Mouse (Mus musculus): ENCODE results near the gene Ppp1r35. TPM values are rescaled to one million over a fixed set of nuclear protein-coding genes. Genes with fewer than 3 reads are reported as not detected.
A peak's percentile ranks its signal among the peaks of the same experiment; 100 is the strongest.
"Not testable (repeated sequence)": the region's sequence is repeated elsewhere in the genome, so short reads cannot be mapped to it uniquely, and the experiment has no call there.

Gene Ppp1r35
- polyA plus RNA-seq, 1 experiment = 47.7 TPM

DNA sequence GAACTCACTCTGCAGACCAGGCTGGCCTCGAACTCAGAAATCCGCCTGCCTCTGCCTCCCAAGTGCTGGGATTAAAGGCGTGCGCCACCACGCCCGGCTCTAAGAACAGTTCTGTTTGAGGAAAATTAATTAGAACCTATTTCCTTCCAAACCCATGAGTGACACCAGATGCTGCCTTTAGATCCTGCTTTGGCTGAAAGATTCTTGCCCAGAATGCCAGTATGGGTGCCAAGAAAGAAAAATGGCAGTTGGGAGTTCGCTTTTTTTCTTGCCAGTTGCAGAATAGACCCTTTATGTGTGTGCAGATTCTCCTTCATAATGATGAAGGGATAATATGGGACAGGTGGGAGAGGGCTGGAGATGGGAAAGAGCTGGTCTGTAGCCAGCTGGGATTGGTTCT lies 34.5 kb upstream of the Ppp1r35 start:
- peak; percentile 80 for DNase-seq (ENCODE audit: low read depth)
- TF ChIP-seq CTCF (IDR thresholded peaks at IDR 0.05; ENCODE audit: borderline replicate concordance, extremely low read depth, insufficient read depth, insufficient read length) (no peak), POLR2A (IDR thresholded peaks at IDR 0.05; ENCODE audit: borderline replicate concordance, extremely low read depth, insufficient read depth, insufficient read length, poor library complexity, severe bottlenecking) (no peak)

DNA sequence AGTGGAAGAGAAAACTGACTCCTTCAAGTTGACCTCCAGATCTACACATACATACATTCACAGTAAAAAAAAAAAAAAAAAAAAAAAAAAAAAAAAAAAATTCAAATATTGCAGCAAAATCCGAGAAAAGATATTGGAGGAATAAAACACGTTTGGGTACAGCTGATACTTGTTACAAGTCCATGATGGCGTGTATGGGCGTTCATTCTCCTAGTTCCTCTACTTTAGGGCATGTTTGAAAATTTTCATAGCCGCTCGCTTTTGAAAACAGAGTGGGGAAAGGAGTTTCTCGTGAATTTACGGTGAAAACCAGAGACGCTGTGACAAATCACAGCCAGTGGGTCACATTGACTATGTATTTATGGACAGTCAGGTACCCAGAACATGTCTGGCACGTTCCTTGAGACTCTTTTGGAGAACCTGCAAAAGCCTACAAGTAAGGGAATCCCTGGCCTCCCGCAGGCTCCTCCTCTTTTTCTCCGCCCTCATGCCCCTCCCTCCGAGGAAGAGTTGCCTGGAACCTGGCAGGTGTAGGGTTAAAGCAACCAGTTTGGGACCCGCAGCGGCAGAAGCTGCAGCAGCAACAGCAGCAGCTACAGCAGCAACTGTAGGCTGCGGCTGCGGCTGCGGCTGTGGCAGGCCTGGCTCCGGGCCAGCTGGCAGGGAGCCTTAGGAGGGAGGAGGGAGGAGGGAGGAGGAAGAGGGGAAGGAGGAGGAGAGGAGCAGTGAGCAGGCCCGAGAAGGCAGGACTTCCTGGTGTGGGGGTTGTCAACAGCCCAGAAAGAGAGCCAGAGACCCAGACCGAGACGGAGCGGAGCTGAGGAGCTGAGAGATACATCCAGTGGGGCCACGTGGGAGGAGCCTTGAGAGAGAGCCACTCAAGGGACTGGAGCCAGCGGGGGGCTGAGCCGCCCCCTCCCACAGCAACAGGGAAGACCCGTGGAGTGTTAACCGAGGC lies 33.2 kb upstream of the Ppp1r35 start, which contains the start of gene Tsc22d4:
TSS of gene Tsc22d4 (plus strand) at position 517 of the 958 bp plus-strand sequence.
- TF ChIP-seq CTCF (IDR thresholded peaks at IDR 0.05; ENCODE audit: borderline replicate concordance, extremely low read depth, insufficient read depth, insufficient read length) (no peak), POLR2A (IDR thresholded peaks at IDR 0.05; ENCODE audit: borderline replicate concordance, extremely low read depth, insufficient read depth, insufficient read length, poor library complexity, severe bottlenecking) (no peak)
- peak; percentile 98 for DNase-seq (ENCODE audit: low read depth)

DNA sequence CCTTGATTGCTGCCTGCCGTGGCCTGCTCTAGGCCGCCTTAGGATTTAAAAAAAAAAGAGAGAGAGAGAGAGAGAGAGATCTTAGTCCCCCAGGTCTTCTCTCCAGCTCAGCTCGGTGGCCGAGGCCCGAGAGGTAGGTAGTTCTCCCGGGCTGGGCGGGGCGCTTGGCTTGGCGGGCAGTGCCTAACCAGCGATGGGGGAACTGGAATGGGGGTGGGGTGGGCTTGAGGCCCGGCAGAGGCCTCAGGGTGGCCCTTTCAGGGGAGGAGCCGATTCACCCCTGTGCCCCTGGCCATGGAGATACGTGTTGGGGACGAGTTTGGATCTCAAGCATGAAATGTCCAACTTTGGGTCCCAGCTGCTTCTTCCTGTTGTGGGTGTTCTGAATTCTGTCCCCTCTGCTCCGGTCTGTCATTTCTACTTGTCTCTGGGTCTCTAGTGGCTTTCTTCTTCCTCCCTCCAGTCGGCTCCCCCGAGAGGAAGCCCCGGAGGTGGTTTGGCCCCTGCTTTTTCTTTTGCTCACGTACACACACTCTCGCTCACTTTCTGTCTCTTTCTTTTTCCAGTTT lies 32.3 kb upstream of the Ppp1r35 start:
- peak; percentile 71 for DNase-seq (ENCODE audit: low read depth)
- TF ChIP-seq CTCF (IDR thresholded peaks at IDR 0.05; ENCODE audit: borderline replicate concordance, extremely low read depth, insufficient read depth, insufficient read length) (no peak), POLR2A (IDR thresholded peaks at IDR 0.05; ENCODE audit: borderline replicate concordance, extremely low read depth, insufficient read depth, insufficient read length, poor library complexity, severe bottlenecking) (no peak)

DNA sequence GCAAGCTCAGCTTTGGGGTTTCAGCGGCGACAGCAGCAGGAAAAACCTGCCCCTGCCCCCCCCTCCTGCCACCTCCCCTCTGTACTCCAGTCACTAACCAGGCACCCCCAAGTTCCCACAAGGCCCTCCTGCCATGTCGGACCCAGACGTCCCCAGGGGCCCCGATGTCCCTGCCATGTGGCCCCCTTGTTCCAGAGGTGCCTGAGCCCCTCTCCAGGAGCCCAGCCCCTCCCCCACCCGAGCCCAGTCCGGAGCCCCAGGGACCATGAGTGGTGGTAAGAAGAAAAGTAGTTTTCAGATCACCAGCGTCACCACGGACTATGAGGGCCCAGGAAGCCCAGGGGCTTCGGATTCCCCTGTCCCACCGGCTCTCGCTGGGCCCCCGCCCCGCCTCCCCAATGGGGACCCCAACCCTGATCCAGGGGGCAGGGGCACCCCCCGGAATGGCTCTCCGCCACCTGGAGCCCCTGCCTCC lies 31.8 kb upstream of the Ppp1r35 start:
- TF ChIP-seq CTCF (IDR thresholded peaks at IDR 0.05; ENCODE audit: borderline replicate concordance, extremely low read depth, insufficient read depth, insufficient read length) = no peak
- TF ChIP-seq POLR2A (IDR thresholded peaks at IDR 0.05; ENCODE audit: borderline replicate concordance, extremely low read depth, insufficient read depth, insufficient read length, poor library complexity, severe bottlenecking) = no peak
- DNase-seq (ENCODE audit: low read depth) = no peak

DNA sequence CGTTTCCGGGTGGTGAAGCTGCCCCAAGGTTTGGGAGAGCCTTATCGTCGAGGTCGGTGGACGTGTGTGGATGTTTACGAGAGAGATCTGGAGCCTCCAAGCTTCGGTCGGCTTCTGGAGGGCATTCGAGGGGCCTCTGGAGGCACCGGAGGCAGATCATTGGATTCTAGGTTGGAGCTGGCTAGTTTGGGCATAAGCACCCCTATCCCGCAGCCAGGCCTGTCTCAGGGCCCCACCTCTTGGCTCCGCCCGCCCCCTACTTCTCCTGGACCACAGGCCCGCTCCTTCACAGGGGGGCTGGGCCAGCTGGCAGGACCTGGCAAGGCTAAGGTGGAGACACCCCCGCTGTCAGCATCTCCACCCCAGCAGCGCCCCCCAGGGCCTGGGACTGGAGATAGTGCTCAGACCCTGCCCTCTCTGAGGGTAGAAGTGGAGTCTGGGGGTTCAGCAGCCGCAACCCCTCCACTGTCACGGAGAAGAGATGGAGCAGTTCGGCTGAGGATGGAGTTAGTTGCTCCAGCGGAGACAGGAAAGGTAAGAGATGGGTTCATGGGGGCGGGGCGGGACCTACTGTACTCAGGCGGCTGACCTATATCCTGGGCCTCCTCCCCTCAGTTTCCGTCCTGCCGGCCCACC lies 31.2 kb upstream of the Ppp1r35 start:
- no peak for TF ChIP-seq POLR2A (IDR thresholded peaks at IDR 0.05; ENCODE audit: borderline replicate concordance, extremely low read depth, insufficient read depth, insufficient read length, poor library complexity, severe bottlenecking)
- no peak for TF ChIP-seq CTCF (IDR thresholded peaks at IDR 0.05; ENCODE audit: borderline replicate concordance, extremely low read depth, insufficient read depth, insufficient read length)
- peak; percentile 62 for DNase-seq (ENCODE audit: low read depth)

DNA sequence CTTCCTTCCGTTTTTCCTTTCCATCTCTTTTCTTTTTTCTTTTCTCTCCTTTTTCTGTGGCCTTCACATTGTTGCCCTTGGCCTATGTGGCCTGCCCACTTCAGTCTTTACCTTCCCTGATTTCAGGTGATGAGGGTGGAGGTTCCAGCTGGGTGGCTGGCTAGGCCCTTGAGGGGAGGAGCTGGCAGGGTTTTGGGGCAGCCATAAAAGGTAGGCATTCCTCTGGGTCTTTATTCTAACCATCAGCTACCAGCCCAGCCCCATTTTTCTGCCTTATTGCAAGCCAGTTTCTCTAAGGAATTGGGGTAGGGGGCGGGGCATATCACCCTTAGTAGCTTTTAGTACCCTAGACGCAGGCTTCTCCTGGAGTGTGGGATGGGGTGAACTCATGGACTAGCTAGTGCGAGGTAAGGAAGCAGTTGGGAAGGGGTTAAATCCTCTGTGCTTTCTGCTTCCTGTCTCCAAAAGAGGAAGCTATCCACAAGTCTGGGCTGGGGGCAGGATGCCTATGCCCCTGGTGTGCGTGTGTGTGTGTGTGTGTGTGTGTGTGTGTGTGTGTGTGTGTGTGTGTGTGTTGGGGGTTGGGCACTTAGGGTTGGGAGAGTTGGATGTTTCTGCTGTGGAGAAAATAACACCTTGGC lies 30.4 kb upstream of the Ppp1r35 start:
- DNase-seq (ENCODE audit: low read depth) = no peak
- TF ChIP-seq POLR2A (IDR thresholded peaks at IDR 0.05; ENCODE audit: borderline replicate concordance, extremely low read depth, insufficient read depth, insufficient read length, poor library complexity, severe bottlenecking) = no peak
- TF ChIP-seq CTCF (IDR thresholded peaks at IDR 0.05; ENCODE audit: borderline replicate concordance, extremely low read depth, insufficient read depth, insufficient read length) = no peak

DNA sequence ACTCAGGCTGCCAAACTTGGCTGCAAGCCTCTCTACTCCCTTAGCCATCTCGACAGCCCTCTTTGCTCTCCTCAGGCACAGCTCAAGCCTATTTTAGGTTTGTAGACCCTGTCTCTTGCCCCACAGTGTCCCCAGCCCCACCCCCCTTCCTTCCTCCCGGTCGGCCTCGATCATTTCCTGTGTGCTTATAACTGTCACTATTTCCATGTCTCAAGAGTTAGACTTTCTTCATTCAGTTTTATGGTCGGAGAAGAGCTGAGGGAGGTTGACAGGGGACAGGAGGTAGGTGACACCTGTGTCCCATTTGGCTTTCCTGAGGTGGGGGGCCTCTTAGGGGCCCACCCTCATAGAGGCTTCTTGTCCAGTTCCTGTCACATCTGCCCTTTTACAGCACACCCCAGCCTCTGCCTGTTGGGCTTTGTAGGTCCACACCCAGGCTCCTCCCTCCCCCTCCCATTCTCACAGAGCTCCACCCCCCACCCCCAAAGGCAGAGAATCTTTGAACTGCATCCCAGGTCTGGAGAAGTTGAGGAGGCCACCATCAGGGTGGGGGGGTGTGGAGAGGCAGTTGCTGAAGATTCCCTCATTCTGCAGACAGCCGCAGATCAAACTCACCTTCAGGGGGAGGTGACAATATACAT lies 29.3 kb upstream of the Ppp1r35 start:
- no peak for TF ChIP-seq POLR2A (IDR thresholded peaks at IDR 0.05; ENCODE audit: borderline replicate concordance, extremely low read depth, insufficient read depth, insufficient read length, poor library complexity, severe bottlenecking)
- no peak for TF ChIP-seq CTCF (IDR thresholded peaks at IDR 0.05; ENCODE audit: borderline replicate concordance, extremely low read depth, insufficient read depth, insufficient read length)
- no peak for DNase-seq (ENCODE audit: low read depth)

DNA sequence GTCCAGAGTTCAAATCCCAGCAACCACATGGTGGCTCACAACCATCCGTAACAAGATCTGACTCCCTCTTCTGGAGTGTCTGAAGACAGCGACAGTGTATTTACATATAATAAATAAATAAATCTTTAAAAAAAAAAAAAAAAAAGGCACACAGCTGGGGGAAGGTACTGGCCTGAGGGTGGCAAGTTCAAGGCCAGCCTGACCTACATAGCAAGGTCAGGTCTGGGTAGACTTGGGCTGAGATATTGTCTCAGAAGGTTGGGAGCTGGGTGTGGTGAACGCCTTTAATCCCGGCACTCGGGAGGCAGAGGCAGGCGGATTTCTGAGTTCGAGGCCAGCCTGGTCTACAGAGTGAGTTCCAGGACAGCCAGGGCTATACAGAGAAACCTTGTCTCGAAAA lies 28.4 kb upstream of the Ppp1r35 start:
- not testable (repeated sequence) for DNase-seq (ENCODE audit: low read depth)

DNA sequence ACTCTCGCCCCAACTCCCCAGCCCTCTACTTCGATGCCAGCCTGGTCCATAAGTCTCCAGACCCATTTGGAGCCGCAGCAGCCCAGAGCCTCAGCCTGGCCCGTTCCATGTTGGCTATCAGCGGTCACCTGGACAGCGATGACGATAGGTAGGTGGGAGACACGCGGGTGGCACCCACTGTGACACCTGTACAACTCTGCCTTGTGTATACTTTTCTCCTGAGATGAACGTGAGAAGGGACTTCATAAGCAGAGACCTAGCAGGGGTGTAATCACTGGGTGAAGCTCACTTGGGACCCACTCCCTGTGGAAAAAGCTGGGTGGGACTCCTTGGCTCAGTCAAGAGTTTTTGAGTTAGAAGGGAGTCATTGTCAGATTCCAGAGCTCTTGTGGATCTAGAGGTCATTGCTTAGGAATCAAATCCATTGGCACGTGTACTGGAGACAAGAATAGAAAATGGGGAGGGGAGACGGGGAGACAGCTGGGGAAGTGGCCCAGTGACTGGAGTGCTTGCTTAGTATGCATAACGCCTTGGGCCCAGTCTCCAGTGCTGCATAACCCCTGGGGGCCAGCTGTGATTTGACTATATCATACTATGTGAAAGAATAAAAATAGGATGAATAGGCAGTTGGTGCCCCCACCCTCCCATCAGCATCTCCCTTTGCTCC lies 27.3 kb upstream of the Ppp1r35 start:
- no peak for DNase-seq (ENCODE audit: low read depth)
- TF ChIP-seq CTCF (IDR thresholded peaks at IDR 0.05; ENCODE audit: borderline replicate concordance, extremely low read depth, insufficient read depth, insufficient read length) (no peak), POLR2A (IDR thresholded peaks at IDR 0.05; ENCODE audit: borderline replicate concordance, extremely low read depth, insufficient read depth, insufficient read length, poor library complexity, severe bottlenecking) (no peak)

DNA sequence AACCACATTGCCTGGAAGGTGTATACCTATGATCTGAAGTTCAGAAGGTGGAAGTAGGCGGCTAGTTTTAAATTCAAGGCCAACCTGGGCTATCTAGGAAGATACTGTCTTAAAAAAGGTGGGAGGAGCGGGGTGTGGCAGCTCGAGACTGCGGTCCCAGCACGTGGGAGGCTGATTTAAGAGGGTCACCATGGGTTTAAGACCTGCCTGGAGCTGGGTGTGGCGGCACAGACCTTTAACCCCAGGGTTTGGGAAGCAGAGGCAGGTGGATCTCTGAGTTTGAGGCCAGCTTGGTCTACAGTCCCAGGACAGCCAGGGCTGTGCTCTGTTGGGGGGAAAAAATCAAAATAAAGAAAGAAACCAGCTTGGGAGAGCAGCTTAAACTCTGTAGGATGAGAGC lies 26.7 kb upstream of the Ppp1r35 start:
- DNase-seq (ENCODE audit: low read depth) = no peak
- no peak for TF ChIP-seq POLR2A (IDR thresholded peaks at IDR 0.05; ENCODE audit: borderline replicate concordance, extremely low read depth, insufficient read depth, insufficient read length, poor library complexity, severe bottlenecking)
- no peak for TF ChIP-seq CTCF (IDR thresholded peaks at IDR 0.05; ENCODE audit: borderline replicate concordance, extremely low read depth, insufficient read depth, insufficient read length)
